Mouse (Mus musculus): ENCODE data around the gene Uba52. TPM values are rescaled to one million over a fixed set of nuclear protein-coding genes. Genes with fewer than 3 reads are reported as not detected.

The Uba52 gene
- polyA plus RNA-seq, 1 experiment from 2014 or later = 987 TPM

DNA sequence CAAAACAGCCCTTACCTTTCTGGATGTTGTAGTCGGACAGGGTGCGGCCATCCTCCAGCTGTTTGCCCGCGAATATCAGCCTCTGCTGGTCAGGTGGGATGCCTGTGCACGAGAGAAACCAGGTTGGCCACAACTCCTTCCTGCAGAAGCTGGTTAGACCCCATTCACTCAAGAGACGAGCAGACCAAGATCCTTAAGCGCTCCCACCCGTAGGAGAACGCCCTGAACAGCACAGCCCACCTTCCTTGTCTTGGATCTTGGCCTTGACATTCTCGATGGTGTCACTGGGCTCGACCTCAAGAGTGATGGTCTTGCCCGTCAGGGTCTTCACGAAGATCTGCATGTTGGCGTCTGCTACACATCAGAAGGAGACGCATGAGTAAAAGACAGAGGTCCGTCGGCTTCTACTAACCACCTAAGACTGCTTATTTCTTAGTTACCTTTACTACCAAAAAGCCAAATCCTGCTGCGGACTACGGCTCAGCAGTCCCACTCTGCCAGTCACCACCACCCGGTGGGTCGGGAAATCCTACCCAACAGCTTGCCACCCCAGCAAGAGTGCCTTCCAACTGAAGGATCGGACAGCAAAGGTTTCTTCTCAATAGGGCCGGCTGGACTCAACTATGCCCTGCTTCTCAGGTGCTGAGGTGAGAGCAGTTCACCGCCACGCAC, 1.2 kb downstream of the Uba52 start:
- Histone ChIP-seq H3K27ac (ENCODE audit: low read length) (peak overlapping the region; percentile 94), H3K27me3 (ENCODE audit: control insufficient read depth, insufficient read depth, low read depth, low read length) (no peaks in the 10 kb centered on the region), H3K36me3 (ENCODE audit: control insufficient read depth, insufficient read depth, low read length) (peaks cover 19% of the 10 kb centered on the region), H3K4me3 (ENCODE audit: low read length) (peak overlapping the region; percentile 96), H3K9ac (ENCODE audit: low read length) (peak overlapping the region; percentile 97), H3K9me3 (ENCODE audit: control insufficient read depth, low read length) (no peaks in the 10 kb centered on the region), H3K4me1 (replicated peaks; ENCODE audit: control insufficient read depth, insufficient read depth, low read length) (peaks cover 40% of the 10 kb centered on the region), H3K4me2 (ENCODE audit: low read depth, low read length) (peak overlapping the region; percentile 97)
- no peak for ATAC-seq (ENCODE audit: low read depth)
- 5% methylated on average over 25 of the region's 25 CpGs for WGBS

DNA sequence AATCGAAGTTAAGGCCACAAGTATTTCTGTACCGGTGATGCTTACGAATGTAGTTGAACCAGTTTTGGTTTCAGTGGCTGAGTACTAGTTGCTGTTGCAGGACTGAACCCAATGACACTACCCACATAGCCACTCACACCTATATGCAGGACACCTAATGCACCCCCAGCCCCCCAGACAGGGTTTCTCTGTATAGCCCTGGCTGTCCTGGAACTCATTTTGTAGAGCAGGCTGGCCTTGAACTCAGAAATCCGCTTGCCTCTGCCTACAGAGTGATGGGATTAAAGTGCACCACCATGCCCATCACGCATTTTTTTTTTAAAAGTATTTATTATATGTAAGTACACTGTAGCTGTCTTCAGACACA, 3.6 kb downstream of the Uba52 start:
- Histone ChIP-seq H3K9me3 (ENCODE audit: control insufficient read depth, low read length) (no peaks in the 10 kb centered on the region), H3K4me2 (ENCODE audit: low read depth, low read length) (peak overlapping the region; percentile 88), H3K9ac (ENCODE audit: low read length) (no peak overlapping the region), H3K36me3 (ENCODE audit: control insufficient read depth, insufficient read depth, low read length) (peaks cover 18% of the 10 kb centered on the region), H3K27me3 (ENCODE audit: control insufficient read depth, insufficient read depth, low read depth, low read length) (peaks cover 6% of the 10 kb centered on the region; the same call in 1 of the 2 replicates), H3K27ac (ENCODE audit: low read length) (no peak overlapping the region), H3K4me3 (ENCODE audit: low read length) (peak overlapping the region; percentile 78), H3K4me1 (replicated peaks; ENCODE audit: control insufficient read depth, insufficient read depth, low read length) (peaks cover 47% of the 10 kb centered on the region)
- 52% methylated on average over 5 of the region's 5 CpGs for WGBS
- ATAC-seq (ENCODE audit: low read depth) = no peak

DNA sequence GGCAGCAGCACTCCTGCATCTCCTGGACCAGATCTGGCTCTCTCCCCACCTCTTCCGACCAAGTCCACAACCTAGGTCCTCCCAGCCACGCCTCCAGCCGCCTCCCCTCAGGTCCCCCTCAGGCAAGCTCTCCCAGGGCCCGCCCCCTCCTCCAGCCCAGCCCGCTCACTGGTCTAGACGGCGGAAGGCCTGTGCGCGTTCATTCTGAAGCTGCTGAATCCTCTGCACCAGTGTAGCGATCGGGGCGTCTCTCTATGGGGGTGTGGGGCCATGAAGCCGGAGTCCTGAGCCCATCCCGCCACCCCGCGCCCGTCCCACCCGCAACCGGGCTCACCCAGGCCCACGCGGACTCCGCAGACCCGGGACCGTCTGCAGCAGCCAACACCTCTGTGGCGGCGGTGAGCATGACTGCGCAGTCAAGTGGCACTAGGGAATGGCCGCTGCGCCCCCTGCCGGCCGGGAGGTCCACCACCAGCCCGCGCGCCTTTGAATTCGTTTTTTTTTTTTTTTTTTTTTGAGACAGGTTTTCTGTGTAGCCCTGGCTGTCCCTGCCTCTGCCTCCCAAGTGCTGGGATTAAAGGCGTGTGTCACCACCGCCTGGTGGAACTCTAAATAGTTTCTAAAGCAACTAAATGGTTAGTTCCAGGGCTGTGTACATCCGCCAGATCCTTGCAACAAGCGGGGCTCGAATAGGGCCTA, 4.1 kb downstream of the Uba52 start, which contains the start of gene Rex1bd:
TSS of gene Rex1bd (minus strand) at position 425 of the 699 bp plus-strand sequence.
- Histone ChIP-seq H3K4me2 (ENCODE audit: low read depth, low read length) (peak within 1 kb of the TSS; percentile 88), H3K4me1 (replicated peaks; ENCODE audit: control insufficient read depth, insufficient read depth, low read length) (peaks cover 45% of the 10 kb centered on the region), H3K27me3 (ENCODE audit: control insufficient read depth, insufficient read depth, low read depth, low read length) (peaks cover 11% of the 10 kb centered on the region; the same call in 1 of the 2 replicates), H3K9me3 (ENCODE audit: control insufficient read depth, low read length) (no peaks in the 10 kb centered on the region), H3K9ac (ENCODE audit: low read length) (peak within 1 kb of the TSS; percentile 96), H3K4me3 (ENCODE audit: low read length) (peak within 1 kb of the TSS; percentile 78), H3K36me3 (ENCODE audit: control insufficient read depth, insufficient read depth, low read length) (peaks cover 18% of the 10 kb centered on the region), H3K27ac (ENCODE audit: low read length) (peak within 1 kb of the TSS; percentile 88)
- ATAC-seq (ENCODE audit: low read depth) = peak; percentile 88
- WGBS = 2% methylated on average over 35 of the region's 40 CpGs

DNA sequence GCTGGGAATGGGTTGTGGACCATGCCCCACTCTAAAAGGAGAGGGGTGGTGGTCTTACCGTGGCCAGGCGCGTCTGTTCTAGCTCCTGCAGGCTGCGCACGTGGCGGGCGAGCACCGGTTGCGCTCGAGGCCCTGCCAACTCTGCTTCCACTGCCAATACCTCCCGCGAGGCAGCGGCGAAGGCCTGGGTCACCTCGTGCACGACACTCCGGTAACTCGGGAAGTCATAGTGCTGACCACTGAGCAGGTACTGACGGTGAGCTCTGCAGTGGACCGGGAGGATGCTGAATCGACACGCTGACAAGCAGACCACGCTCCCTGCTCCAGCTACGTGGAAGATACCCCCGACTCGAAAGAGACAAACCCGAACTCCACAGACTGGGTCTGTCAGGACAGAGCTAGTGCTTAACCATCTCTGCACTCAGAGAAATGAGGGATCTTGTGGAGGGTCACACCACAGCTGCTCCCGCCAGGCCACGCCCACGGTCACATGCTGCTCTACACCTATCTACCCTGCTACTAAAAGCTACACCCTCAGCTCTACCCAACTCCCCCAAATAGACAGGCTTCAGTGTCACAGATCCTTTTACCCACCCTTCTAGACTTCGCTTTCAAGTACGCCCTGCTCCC, 4.8 kb downstream of the Uba52 start:
- no peak for ATAC-seq (ENCODE audit: low read depth)
- Histone ChIP-seq H3K27me3 (ENCODE audit: control insufficient read depth, insufficient read depth, low read depth, low read length) (peaks cover 17% of the 10 kb centered on the region), H3K9ac (ENCODE audit: low read length) (peak overlapping the region; percentile 96), H3K4me1 (replicated peaks; ENCODE audit: control insufficient read depth, insufficient read depth, low read length) (peaks cover 46% of the 10 kb centered on the region), H3K9me3 (ENCODE audit: control insufficient read depth, low read length) (no peaks in the 10 kb centered on the region), H3K27ac (ENCODE audit: low read length) (0 out of 2 replicates have a peak overlapping the region, but pooled peaks have one; percentile 41), H3K36me3 (ENCODE audit: control insufficient read depth, insufficient read depth, low read length) (peaks cover 18% of the 10 kb centered on the region), H3K4me2 (ENCODE audit: low read depth, low read length) (peak overlapping the region; percentile 88), H3K4me3 (ENCODE audit: low read length) (peak overlapping the region; percentile 78)
- WGBS = 29% methylated on average over 32 of the region's 32 CpGs

DNA sequence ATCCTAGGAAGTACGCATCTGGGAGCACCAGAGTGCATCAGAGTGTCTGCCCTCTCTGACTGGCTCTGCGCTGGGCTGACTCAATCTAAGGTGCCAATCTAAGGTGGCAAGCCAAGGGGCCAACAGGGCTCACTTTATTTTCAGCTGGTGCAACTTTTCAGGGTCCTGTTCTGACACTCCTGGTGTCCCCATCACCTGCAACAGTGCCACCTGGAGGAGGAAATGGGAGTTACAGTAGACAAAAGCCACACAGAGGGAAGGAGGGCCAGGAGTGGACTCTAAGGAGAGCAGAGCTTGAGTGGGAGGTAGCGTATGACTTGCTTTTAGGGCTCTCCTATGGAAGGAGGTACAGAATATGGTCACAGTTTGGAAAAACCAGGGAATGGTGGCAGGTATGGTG, 5.8 kb downstream of the Uba52 start:
- H3K27ac ChIP-seq (ENCODE audit: low read length) = no peak overlapping the region; the same call in 1 of the 2 replicates
- peaks cover 18% of the 10 kb centered on the region for H3K36me3 ChIP-seq (ENCODE audit: control insufficient read depth, insufficient read depth, low read length)
- H3K9me3 ChIP-seq (ENCODE audit: control insufficient read depth, low read length) = no peaks in the 10 kb centered on the region
- no peak overlapping the region; the same call in 1 of the 2 replicates for H3K4me3 ChIP-seq (ENCODE audit: low read length)
- H3K27me3 ChIP-seq (ENCODE audit: control insufficient read depth, insufficient read depth, low read depth, low read length) = peaks cover 24% of the 10 kb centered on the region
- H3K9ac ChIP-seq (ENCODE audit: low read length) = no peak overlapping the region
- no peak overlapping the region for H3K4me2 ChIP-seq (ENCODE audit: low read depth, low read length)
- WGBS = 76% methylated on average over 3 of the region's 3 CpGs
- H3K4me1 ChIP-seq (replicated peaks; ENCODE audit: control insufficient read depth, insufficient read depth, low read length) = peaks cover 46% of the 10 kb centered on the region
- no peak for ATAC-seq (ENCODE audit: low read depth)

DNA sequence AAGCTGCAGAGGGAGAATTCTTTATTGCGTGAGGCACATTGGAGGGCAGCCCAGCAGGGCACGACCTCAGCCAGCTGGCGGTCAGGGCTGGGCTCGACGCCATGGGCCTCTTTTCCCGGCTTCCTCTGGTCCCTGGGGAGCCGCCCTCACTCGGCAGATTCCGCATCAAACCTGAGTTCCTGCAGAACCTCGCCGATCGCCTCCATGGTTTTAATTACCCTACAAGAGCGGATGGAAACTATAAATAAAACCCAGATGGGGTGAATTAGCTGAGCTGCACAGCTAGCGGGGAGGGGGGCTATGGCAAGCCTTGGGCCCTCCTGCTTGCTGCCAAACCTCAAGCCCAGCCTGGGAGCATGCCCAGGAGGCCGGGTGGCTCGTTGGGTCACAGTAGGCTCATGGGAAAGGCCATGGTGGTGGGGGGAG, 6.3 kb downstream of the Uba52 start:
- Histone ChIP-seq H3K4me2 (ENCODE audit: low read depth, low read length) (no peak overlapping the region), H3K36me3 (ENCODE audit: control insufficient read depth, insufficient read depth, low read length) (peaks cover 18% of the 10 kb centered on the region), H3K4me1 (replicated peaks; ENCODE audit: control insufficient read depth, insufficient read depth, low read length) (peaks cover 44% of the 10 kb centered on the region), H3K9ac (ENCODE audit: low read length) (no peak overlapping the region), H3K27ac (ENCODE audit: low read length) (peak overlapping the region; percentile 8; the same call in 1 of the 2 replicates), H3K9me3 (ENCODE audit: control insufficient read depth, low read length) (no peaks in the 10 kb centered on the region), H3K27me3 (ENCODE audit: control insufficient read depth, insufficient read depth, low read depth, low read length) (peaks cover 28% of the 10 kb centered on the region), H3K4me3 (ENCODE audit: low read length) (no peak overlapping the region; the same call in 1 of the 2 replicates)
- no peak for ATAC-seq (ENCODE audit: low read depth)
- 49% methylated on average over 16 of the region's 16 CpGs for WGBS

DNA sequence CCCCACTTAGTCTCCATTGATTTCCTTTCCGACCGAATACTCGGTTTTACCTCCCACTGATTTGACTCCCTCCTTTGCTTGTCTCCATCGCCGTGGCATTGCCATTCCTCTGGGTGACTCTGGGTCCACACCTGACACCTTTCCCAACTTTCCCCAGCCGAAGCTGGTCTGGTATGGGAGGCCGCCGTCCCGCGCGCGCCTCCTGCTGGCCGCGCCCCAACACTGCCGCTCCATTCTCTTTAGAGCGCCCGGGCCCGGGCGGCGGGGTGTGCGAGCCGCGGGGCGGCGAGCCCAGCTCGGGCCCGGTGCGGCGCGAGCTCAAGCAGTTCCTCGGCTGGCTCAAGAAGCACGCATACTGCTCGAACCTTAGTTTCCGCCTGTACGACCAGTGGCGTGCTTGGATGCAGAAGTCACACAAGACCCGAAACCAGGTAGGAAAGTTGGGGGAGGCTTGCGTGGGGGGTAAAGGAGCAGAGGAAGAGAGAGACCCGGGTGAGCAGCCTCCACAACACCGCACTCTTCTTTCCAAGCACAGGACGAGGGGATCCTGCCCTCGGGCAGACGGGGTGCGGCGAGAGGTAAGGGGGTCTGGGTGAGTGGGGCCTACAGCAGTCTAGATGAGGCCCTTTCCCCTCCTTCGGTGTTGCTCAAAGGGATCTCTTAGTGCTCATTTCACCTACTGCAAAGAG, 7.4 kb downstream of the Uba52 start:
- Histone ChIP-seq H3K27me3 (ENCODE audit: control insufficient read depth, insufficient read depth, low read depth, low read length) (peaks cover 28% of the 10 kb centered on the region), H3K4me3 (ENCODE audit: low read length) (no peak overlapping the region), H3K4me1 (replicated peaks; ENCODE audit: control insufficient read depth, insufficient read depth, low read length) (peaks cover 34% of the 10 kb centered on the region), H3K4me2 (ENCODE audit: low read depth, low read length) (peak overlapping the region; percentile 7; the same call in 1 of the 2 replicates), H3K9me3 (ENCODE audit: control insufficient read depth, low read length) (no peaks in the 10 kb centered on the region), H3K36me3 (ENCODE audit: control insufficient read depth, insufficient read depth, low read length) (peaks cover 15% of the 10 kb centered on the region), H3K9ac (ENCODE audit: low read length) (no peak overlapping the region), H3K27ac (ENCODE audit: low read length) (no peak overlapping the region)
- 16% methylated on average over 46 of the region's 46 CpGs for WGBS
- peak; percentile 8; the same call in 1 of the 2 replicates for ATAC-seq (ENCODE audit: low read depth)

DNA sequence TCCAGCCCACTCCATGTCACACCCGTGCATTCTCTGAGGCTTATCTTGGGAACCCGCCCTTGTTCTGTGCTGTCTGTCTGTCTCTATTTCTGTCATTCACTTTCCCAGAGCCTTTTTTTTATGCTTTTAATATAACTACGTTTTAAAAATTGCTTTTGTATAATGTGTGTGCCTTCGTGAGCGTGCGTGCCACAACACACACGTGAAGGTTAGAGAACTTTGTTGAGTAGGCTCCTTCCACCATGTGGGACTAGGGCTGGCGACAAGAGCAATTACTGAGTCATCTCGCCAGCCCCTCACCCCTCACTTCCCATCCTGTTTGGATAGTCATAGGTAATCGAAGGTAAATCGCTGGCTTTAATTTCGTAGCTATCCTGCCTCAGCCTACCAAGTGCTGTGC, 8.1 kb downstream of the Uba52 start:
- ATAC-seq (ENCODE audit: low read depth) = no peak
- H3K9me3 ChIP-seq (ENCODE audit: control insufficient read depth, low read length) = no peaks in the 10 kb centered on the region
- peaks cover 28% of the 10 kb centered on the region for H3K27me3 ChIP-seq (ENCODE audit: control insufficient read depth, insufficient read depth, low read depth, low read length)
- H3K36me3 ChIP-seq (ENCODE audit: control insufficient read depth, insufficient read depth, low read length) = peaks cover 9% of the 10 kb centered on the region
- no peak overlapping the region for H3K9ac ChIP-seq (ENCODE audit: low read length)
- WGBS = 37% methylated on average over 12 of the region's 12 CpGs
- H3K27ac ChIP-seq (ENCODE audit: low read length) = no peak overlapping the region
- H3K4me3 ChIP-seq (ENCODE audit: low read length) = no peak overlapping the region
- H3K4me1 ChIP-seq (replicated peaks; ENCODE audit: control insufficient read depth, insufficient read depth, low read length) = peaks cover 34% of the 10 kb centered on the region
- H3K4me2 ChIP-seq (ENCODE audit: low read depth, low read length) = no peak overlapping the region
